Mouse (Mus musculus): ENCODE data around the gene Gm20843.
"Not testable (repeated sequence)": the region's sequence is repeated elsewhere in the genome, so short reads cannot be mapped to it uniquely, and the experiment has no call there.

The Gm20843 gene

GRCm38 (mm10) chrY:72247018-72247417, at the start of gene Gm20843:
TSS of gene Gm20843 (minus strand) at chrY:72247118.
- not testable (repeated sequence) for DNase-seq (ENCODE audit: low spot score in 2 of 2)

Measured in urinary bladder, postnatal 36 days (tissue).